Mouse (Mus musculus) cortical plate, adult 2 months (tissue): Measurements from ENCODE around the gene Emg1. TPM values are rescaled to one million over a fixed set of nuclear protein-coding genes. Genes with fewer than 3 reads are reported as not detected.
A peak's percentile ranks its signal among the peaks of the same experiment; 100 is the strongest.
"Not testable (repeated sequence)": the region's sequence is repeated elsewhere in the genome, so short reads cannot be mapped to it uniquely, and the experiment has no call there.

Experiments used
- H3K27ac ChIP-seq: fragments of 200-500 bp; 2 replicates; pipeline ENCODE4 v1.5.1; 2012; ENCODE audit warnings: low read length, control low read depth, inconsistent platforms; ENCODE audit not compliant: insufficient read depth
- H3K4me1 ChIP-seq: fragments of 200-500 bp; 2 replicates; pipeline ENCODE4 v1.6.1; 2011; ENCODE audit warnings: low read length; ENCODE audit not compliant: control insufficient read depth, insufficient read depth
- H3K4me3 ChIP-seq: fragments of 200-500 bp; 2 replicates; pipeline ENCODE4 v1.5.1; 2011; ENCODE audit warnings: mild to moderate bottlenecking, low read length, control low read depth; ENCODE audit not compliant: insufficient read depth
- CTCF ChIP-seq: fragments of 200-500 bp; IDR thresholded peaks from 2 replicates; pipeline ENCODE4 v1.5.1; 2011; ENCODE audit warnings: mild to moderate bottlenecking, control low read depth, low read length; ENCODE audit not compliant: insufficient read depth; ENCODE audit errors: extremely low read depth
- POLR2A ChIP-seq: fragments of 200-500 bp; IDR thresholded peaks from 2 replicates; pipeline ENCODE4 v1.6.1; 2011; ENCODE audit warnings: mild to moderate bottlenecking, low read length, control low read depth; ENCODE audit not compliant: insufficient read depth; ENCODE audit errors: extremely low read depth
- polyA plus RNA-seq: library from polyadenylated mRNA; depleted of rRNA; stranded (reverse); fragments of >200 nt; gene quantifications from 2 replicates; pipeline ENCODE4 v1.2.3, GENCODE M21; 2012

Emg1 gene
- polyA plus RNA-seq, 1 experiment: 57.3 TPM

DNA sequence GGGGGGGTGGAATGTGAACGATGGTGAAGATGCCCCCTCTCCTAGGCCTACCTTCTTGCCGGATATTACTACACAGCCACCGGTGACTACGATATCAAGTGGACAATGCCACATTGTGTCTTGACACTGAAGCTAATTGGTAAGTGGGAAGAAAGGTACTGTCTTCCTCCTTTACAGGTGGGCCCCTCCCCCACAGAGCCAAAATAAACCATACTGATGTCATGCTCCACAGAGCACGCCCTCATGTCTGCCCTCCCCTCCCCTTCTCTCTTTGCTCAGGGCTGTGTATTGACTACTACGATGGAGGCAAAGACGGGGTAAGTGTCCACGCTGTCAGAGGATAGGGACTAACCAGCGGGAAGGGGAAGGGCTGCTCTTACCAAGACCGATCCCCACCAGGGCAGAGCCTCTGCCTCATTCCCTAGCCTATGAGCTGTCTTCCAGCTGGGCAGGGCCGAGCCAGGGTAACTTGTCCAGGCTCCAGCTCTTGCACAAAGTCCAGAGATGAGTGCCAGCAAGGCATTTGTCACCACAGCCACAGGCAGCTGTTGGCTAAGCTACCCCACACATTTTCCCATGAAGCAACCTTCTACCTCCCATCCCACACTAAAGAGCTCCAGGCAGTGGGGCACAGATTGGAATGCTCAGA is 11.9 kb downstream of the Emg1 start:
- Histone ChIP-seq H3K27ac (peak overlapping the region; percentile 2; the same call in 1 of the 2 replicates), H3K4me1 (peaks cover 2% of the 10 kb centered on the region), H3K4me3 (no peak overlapping the region)
- TF ChIP-seq POLR2A (no peak), CTCF (no peak)

DNA sequence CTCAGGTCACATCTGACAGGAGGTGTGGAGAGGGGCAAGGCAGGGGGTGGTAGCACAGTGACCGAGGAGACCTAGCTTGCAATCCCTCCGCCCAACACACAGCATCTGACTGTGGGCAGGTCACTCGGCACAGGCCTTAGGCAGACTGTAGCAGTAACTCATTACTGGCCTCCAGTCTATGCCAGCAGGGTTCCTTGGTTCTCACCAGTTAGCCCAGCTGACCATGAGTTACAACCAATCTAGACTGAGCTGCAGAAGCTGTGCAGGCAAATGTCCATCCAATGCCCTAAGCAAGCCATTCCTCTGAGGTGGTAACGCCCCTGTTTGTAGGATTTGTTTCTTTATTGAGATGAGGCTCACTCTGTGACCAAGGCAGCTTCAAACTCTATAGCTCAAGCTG is 12.6 kb downstream of the Emg1 start:
- H3K4me1 ChIP-seq: peaks cover 3% of the 10 kb centered on the region
- TF ChIP-seq CTCF (no peak), POLR2A (no peak)
- no peak overlapping the region for H3K27ac ChIP-seq
- no peak overlapping the region for H3K4me3 ChIP-seq

DNA sequence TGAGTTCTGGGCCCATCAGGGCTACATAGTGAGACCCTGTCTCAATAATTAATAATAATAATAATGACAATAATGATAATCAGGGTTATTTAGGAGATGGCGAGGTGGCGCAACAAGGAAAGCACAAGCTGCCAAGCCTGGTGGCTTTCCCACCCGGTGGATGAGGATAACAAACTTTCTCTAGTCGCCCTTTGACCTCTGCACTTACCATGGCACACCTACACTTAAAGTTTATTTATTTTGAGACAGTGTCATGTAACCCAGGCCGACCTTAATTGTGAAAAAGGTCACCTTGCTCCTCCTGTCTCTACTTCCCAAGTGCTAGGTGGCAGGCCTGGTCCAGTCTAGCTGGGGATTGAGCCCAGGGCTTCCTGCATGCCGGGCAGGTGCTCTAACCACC is 13.2 kb downstream of the Emg1 start:
- no peak for TF ChIP-seq POLR2A
- TF ChIP-seq CTCF: no peak
- Histone ChIP-seq H3K4me3 (no peak overlapping the region), H3K4me1 (peaks cover 6% of the 10 kb centered on the region), H3K27ac (no peak overlapping the region)

DNA sequence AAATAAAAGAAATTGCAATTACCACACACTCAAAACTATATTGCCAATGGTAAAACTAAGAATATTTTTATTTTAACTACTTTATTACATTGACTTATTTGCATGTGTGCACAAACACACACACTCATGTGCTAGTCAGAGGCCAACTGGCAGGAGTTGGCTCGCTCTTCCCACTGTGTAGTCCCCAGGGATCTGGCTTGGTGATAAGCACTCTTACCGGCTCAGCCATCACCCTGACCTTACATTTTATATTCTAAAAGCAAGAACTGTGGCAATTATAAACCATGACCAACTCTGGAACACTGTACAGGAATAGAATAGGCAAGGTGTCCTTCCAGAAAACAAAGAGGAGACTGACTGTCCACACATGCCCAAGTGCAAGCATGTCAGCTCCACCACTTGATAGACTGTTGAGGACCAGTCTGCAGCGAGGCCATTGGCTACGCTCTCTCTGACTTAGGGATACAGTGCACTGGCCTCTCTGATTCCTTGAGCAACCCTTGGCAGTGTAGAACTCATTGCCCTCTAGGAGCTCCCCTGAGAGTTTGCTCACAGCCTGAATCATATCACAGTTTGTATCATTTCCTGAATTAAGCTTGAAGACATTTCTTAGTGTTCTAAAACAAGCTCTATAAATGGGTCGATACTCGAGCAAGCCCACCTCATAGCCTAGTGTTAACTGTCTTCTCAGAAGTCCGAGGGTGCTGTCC is 15.4 kb downstream of the Emg1 start:
- TF ChIP-seq POLR2A (no peak), CTCF (no peak)
- Histone ChIP-seq H3K4me1 (peaks cover 10% of the 10 kb centered on the region), H3K27ac (no peak overlapping the region), H3K4me3 (no peak overlapping the region)

DNA sequence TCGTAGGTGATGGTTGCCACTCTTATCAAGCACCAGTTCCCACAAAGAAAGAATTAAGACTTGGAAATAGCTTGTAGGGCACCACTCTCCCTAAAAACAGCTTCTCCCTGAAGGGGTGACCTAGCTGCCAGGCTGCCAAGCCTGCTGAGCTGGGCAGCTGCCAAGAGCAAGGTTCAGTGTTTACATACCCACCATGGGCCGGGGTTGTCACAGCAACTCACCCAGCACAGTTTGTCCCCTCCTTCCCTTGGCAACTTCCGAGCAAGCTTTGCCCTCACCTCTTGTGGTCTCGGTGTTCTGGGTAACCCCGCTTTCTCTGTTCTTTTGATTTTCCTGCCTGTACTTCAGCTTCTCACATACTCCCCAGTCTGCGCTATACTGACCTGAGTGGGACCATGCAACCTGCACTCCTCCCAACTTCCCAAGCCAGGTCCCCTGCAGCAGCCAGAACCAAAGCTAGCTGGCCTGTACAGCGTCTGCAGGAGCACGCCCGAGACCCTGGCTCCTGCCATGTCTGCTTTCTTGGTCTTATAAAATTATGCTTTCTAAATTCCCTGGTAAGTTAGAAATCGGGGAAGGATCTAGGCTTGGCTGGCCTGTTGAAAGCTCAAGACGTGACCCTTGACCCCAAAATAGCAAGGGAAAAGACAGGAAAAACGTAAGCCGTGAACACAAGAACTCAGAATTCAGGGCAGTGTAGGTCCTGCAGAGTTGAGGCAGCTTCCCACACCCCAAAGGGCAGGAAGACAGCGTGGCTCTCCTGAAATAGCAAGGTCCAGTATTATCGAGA is 17.6 kb downstream of the Emg1 start:
- TF ChIP-seq CTCF (no peak), POLR2A (no peak)
- peak overlapping the region; percentile 45; the same call in 1 of the 2 replicates for H3K27ac ChIP-seq
- no peak overlapping the region for H3K4me3 ChIP-seq
- H3K4me1 ChIP-seq: peaks cover 8% of the 10 kb centered on the region

DNA sequence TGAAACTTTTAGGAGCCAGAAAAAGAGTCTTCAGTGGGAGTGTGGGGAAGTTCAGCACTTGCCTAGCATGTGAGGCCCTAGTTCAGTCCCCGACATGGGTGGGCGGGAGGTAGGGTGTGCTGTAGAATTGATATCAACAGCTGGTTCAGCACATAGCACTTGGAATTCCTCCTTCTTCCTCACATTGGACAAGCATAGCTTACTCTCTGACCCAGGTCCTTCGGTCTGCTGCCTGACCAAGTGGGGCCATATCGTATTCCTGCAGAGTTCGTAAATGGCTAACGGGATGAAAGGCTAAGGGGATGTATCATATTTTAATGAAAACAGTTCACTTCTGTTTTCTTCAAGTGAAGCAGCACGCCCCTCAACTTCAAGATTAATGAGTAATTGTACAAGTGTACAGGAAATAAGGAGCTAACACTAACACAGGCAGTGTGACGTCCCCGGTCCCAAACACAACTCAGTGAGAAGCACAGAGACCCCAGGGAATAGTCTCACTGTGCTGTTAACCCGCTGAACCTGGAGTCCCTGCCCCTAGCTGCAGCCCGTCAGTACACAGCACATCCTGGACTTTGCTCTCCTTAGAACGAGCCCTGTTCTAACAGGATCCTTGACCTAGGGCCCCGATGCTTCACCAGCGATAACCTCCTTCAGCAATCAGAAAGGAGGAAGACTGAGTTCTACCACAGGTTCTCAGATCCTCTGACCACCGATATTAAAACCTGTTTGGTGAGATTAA is 18.6 kb downstream of the Emg1 start:
- Histone ChIP-seq H3K4me3 (no peak overlapping the region), H3K4me1 (peaks cover 8% of the 10 kb centered on the region), H3K27ac (peak overlapping the region; percentile 45)
- TF ChIP-seq POLR2A: no peak
- TF ChIP-seq CTCF: no peak

DNA sequence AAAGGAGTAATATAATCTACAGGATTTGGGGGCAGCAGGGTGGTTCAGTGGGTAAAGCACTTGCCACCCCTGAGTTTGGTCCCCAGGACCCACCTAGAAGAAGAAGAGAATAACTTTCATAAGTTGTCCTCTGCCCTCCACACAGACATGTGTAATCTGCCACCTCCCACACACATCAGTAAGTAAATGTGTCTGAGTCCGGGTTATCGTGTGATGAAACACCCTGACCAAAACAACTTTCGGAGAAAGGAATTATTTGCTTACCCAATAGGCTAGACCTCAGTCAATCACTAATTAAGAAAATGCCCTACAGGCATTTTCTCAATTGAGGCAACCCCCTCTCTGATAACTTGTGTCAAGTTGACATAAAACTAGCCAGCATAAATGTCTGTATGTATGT is 21.5 kb downstream of the Emg1 start:
- no peak overlapping the region for H3K27ac ChIP-seq
- no peak overlapping the region for H3K4me3 ChIP-seq
- no peak for TF ChIP-seq POLR2A
- no peak for TF ChIP-seq CTCF
- peaks cover 8% of the 10 kb centered on the region for H3K4me1 ChIP-seq

DNA sequence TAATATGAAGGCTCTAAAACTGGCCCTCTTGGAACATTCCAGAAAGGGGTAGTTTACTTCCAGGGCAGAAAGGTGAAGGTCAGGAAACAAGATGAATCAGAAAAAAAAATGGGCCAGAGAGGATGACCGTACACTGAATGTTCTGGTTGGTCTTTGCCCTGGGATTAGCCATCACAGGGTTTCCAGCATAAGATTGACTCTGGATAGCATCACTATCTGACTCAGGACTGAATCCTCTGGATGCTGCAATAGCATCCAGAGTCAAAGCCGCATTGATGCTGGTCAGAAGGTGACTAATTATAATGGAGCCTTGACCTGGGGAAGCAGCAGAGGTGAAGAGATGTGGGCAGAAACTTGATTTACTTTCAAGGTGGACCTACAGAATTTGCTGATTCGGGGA is 23.0 kb downstream of the Emg1 start:
- no peak for TF ChIP-seq POLR2A
- no peak for TF ChIP-seq CTCF
- H3K27ac ChIP-seq: no peak overlapping the region

DNA sequence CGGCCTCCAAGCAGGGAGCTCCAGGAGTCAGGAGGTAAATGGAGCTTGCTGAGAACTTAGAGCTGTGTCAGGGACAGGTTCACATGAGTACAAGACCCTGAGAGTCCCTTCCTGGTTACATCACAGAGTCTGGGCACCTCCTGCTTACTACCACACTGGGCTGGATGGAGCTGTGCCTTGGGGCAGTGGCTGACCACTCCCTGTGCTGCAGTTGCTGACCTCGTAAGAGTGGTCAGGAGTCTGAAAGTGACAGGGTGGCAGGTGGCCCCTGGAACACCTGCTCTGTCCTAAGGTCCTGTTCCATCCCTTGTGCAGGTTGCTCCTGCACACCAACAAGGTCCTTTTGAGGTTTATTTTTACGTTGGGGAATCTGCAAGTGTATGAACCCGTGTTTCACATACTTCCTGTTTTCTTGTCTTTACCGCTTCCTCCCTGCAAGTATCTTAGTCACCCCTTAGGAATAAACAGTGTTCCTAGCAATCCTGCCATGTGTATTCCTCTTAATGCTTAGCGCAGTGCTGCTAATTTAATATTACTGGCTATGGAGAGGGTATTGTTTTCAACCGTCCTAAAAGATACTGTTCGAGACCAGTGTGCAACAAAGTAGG is 23.7 kb downstream of the Emg1 start:
- Histone ChIP-seq H3K4me3 (no peak overlapping the region), H3K27ac (peak overlapping the region; percentile 15; the same call in 1 of the 2 replicates), H3K4me1 (peaks cover 3% of the 10 kb centered on the region)
- no peak for TF ChIP-seq CTCF
- TF ChIP-seq POLR2A: no peak

More for the DNA sequence above, 23.0 kb downstream of the Emg1 start:
- peaks cover 6% of the 10 kb centered on the region for H3K4me1 ChIP-seq
- H3K4me3 ChIP-seq: no peak overlapping the region

DNA sequence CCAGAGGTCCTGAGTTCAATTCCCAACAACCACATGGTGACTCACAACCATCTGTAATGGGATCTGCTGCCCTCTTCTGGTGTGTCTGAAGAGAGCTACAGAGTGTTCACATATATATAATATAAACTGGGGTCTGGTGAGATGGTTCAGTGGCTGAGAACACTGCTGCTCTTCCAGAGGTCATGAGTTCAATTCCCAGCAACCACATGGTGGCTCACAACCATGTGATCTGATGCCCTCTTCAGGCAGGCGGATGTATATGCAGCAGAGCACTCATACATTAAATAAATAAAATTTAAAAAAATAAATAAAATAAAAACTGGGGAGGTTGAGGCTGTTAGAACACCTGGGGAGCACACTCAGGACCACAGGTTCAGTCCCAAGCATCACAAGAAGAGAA is 25.3 kb downstream of the Emg1 start:
- not testable (repeated sequence) for H3K4me1 ChIP-seq, H3K27ac ChIP-seq, H3K4me3 ChIP-seq
